Mouse (Mus musculus): ENCODE results near the gene Carf. TPM values are rescaled to one million over a fixed set of nuclear protein-coding genes. Genes with fewer than 3 reads are reported as not detected.

Gene Carf
- total RNA-seq, 2 experiments from 2014 or later: 26.3 to 26.5 TPM

DNA sequence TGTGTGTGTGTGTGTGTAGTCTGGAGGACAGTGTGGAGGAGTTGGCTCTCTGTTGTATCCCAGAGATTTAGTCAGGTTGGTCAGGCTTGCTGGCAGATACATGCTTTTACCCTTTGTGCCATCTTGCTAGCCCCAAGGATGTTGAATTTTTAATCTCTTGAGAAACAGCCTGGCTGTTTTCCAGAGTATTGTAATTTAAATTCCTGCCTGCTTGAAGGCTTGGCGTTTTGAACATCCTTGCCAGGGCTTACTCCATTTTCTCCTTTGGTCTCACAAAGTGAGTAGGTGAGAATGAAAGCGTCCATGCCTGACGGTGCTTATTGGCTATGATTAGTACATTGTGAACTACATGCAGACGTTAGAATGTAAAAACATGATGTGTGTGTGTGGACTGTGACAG lies 101.0 kb downstream of the Carf start:
- H3K27ac ChIP-seq: no peak overlapping the region
- no peak overlapping the region for H3K4me3 ChIP-seq
- DNase-seq (ENCODE audit: low spot score in 2 of 2): no peak
- no peak for TF ChIP-seq CTCF (conservative IDR thresholded peaks at IDR 0.05)

Other genes starting within 250 kb of the Carf start
- gene Fam117b, start 185.2 kb upstream of the Carf start, total RNA-seq (2021): 10 to 100 TPM; 55.7 to 57.3 TPM
- 10 to 100 TPM; 35.6 to 39.5 TPM for gene Ica1l, start 55.1 kb upstream of the Carf start, total RNA-seq (2021)
- gene Wdr12, start 398 bp downstream of the Carf start, total RNA-seq (2021): 10 to 100 TPM; 30.2 to 31.4 TPM
- gene Nbeal1, start 82.4 kb downstream of the Carf start, total RNA-seq (2021): 10 to 100 TPM; 20.4 to 24.3 TPM
- gene Cyp20a1, start 245.1 kb downstream of the Carf start, total RNA-seq (2021): 10 to 100 TPM; 10.9 to 11.4 TPM

Data from layer of hippocampus, adult 2 months (tissue).